Mouse (Mus musculus): ENCODE data around the gene Gpr18.
"Not testable (repeated sequence)": the region's sequence is repeated elsewhere in the genome, so short reads cannot be mapped to it uniquely, and the experiment has no call there.

Gene Gpr18

DNA sequence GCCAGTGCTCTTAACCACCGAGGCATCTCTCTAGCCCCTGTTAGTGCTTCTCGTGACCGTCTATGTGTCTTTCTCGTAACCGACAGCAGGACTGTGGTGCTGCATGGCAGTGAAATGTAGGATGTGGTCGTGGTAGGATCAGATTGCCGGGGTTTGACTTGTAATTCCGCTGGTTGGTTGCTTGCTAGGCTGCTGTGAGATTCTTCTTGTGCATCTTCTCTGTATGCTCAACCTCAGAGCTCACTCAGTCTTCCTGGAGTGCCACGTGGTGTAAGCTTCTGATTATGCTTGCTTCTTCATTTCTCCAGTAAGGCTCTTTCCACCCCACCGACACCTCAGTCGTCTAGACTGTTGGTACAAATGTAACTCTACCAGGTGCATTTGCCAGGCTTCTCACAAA is 17.1 kb downstream of the Gpr18 start:
- peak; percentile 43 for DNase-seq (ENCODE audit: low read depth, low spot score)

GRCm38 (mm10) chr14:121897773-121898172 is 17.8 kb downstream of the Gpr18 start:
- no peak for DNase-seq (ENCODE audit: low read depth, low spot score)
- Histone ChIP-seq H3K36me3 (ENCODE audit: control insufficient read depth, insufficient read depth, low read length, poor library complexity, severe bottlenecking) (no peaks in the 10 kb centered on the region), H3K27me3 (ENCODE audit: control insufficient read depth, insufficient read depth, low read length, poor library complexity, severe bottlenecking) (no peaks in the 10 kb centered on the region)

More for the DNA sequence above, 17.1 kb downstream of the Gpr18 start:
- no peaks in the 10 kb centered on the region for H3K27me3 ChIP-seq (ENCODE audit: control insufficient read depth, insufficient read depth, low read length, poor library complexity, severe bottlenecking)
- no peaks in the 10 kb centered on the region for H3K36me3 ChIP-seq (ENCODE audit: control insufficient read depth, insufficient read depth, low read length, poor library complexity, severe bottlenecking)

DNA sequence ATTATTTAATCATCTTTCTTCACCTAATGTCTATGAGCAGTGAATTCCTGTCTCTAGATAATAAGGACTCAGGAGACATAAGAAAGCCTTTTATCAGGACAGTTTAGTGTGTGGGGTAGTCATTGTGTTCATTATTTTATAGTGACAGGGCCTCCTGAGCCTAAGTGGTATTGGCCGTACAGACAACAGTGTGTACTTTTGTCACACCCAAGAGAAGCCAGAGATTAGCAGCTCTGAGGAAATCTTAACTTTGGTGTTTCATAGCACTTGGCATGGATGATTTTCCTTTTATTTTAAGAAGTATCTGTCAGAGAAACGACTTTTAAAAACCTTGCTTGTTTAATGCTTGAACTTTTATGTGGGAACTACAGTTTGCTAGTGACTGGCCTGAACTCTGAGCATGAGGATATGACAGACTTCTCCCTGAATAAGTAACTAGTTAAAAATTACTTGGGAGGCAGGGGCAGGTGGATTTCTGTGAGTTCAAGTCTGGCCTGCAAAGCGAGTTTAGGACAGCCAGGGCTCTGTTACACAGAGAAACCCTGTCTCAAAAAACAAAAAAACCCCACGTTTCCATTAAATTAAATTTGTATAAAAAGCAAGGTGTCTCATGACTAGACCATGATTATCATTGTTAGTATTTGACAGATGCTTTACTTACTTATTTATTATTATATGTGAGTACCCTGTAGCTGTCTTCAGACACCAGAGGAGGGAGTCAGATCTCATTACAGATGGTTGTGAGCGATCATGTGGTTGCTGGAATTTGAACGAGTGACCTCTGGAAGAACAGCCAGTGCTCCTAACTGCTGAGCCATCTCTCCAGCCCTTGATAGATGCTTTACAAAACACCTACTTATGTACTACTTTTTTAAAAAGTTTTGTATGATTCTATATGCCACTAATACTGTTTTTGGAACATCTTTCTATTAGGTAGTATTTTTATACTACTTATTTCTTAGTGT is 19.2 kb downstream of the Gpr18 start:
- H3K27me3 ChIP-seq (ENCODE audit: control insufficient read depth, insufficient read depth, low read length, poor library complexity, severe bottlenecking) = no peaks in the 10 kb centered on the region
- no peak for DNase-seq (ENCODE audit: low read depth, low spot score)
- no peaks in the 10 kb centered on the region for H3K36me3 ChIP-seq (ENCODE audit: control insufficient read depth, insufficient read depth, low read length, poor library complexity, severe bottlenecking)

DNA sequence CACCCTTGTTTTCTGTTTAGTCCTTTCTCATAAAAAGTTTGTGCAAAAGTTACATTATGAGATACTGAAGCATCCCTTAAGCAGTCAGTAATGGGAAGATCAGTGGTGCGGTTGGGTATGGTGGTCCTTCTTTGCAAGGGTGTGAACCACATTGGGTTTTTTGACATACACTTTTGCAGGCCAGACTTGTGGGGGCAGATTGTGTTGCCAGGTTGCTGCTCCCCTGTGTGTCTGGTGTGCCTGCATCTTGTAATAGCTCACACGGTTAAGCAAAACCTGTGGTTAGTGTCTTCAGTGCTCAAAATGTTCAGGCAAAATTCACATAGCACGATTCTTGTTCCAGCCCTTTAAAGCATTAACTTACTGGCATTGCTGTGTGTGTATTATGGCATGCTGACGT is 20.3 kb downstream of the Gpr18 start:
- DNase-seq (ENCODE audit: low read depth, low spot score) = peak; percentile 25
- Histone ChIP-seq H3K36me3 (ENCODE audit: control insufficient read depth, insufficient read depth, low read length, poor library complexity, severe bottlenecking) (peaks cover 1% of the 10 kb centered on the region; the same call in 1 of the 2 replicates), H3K27me3 (ENCODE audit: control insufficient read depth, insufficient read depth, low read length, poor library complexity, severe bottlenecking) (no peaks in the 10 kb centered on the region)

DNA sequence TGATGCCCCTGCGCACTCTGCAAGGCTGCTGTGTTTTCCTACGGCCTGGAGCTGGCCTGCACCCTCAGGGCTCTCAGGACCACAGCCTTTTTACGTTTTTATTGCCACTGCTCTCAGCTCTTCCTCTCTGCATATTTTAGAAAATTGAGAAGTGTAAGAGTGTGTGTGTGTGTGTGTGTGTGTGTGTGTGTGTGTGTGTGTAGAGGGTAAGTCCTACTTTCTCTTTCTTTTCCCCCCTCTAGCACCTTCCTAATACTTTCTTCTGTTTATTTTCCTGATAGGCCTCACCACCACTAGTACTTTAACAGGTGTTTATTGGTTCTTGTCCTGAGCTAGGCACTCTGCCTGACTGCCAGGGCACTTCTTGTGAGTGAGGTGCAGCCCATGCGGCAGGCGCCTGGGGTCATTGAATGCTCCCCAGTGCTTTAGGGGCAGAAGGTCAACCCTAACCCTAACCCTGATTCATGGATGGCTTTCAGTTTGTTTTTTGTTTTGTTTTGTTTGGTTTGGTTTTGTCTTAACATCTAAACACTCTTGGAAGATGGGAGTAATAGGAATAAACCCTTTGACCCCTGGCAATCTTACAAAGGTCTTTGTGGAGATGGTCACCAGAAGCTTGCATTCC is 21.0 kb downstream of the Gpr18 start:
- DNase-seq (ENCODE audit: low read depth, low spot score) = peak; percentile 59
- Histone ChIP-seq H3K27me3 (ENCODE audit: control insufficient read depth, insufficient read depth, low read length, poor library complexity, severe bottlenecking) (no peaks in the 10 kb centered on the region), H3K36me3 (ENCODE audit: control insufficient read depth, insufficient read depth, low read length, poor library complexity, severe bottlenecking) (peaks cover 1% of the 10 kb centered on the region; the same call in 1 of the 2 replicates)

- no peak for DNase-seq (ENCODE audit: low read depth, low spot score)
- no peaks in the 10 kb centered on the region for H3K27me3 ChIP-seq (ENCODE audit: control insufficient read depth, insufficient read depth, low read length, poor library complexity, severe bottlenecking)
- H3K36me3 ChIP-seq (ENCODE audit: control insufficient read depth, insufficient read depth, low read length, poor library complexity, severe bottlenecking) = peaks cover 1% of the 10 kb centered on the region; the same call in 1 of the 2 replicates
Observed at GRCm38 (mm10) chr14:121893747-121894146, 21.8 kb downstream of the Gpr18 start.

- DNase-seq (ENCODE audit: low read depth, low spot score) = no peak
- no peaks in the 10 kb centered on the region; the same call in none of the 2 replicates for H3K36me3 ChIP-seq (ENCODE audit: control insufficient read depth, insufficient read depth, low read length, poor library complexity, severe bottlenecking)
- no peaks in the 10 kb centered on the region for H3K27me3 ChIP-seq (ENCODE audit: control insufficient read depth, insufficient read depth, low read length, poor library complexity, severe bottlenecking)
Observed at GRCm38 (mm10) chr14:121884150-121884797, 31.3 kb downstream of the Gpr18 start.

- no peaks in the 10 kb centered on the region; the same call in none of the 2 replicates for H3K36me3 ChIP-seq (ENCODE audit: control insufficient read depth, insufficient read depth, low read length, poor library complexity, severe bottlenecking)
- H3K27me3 ChIP-seq (ENCODE audit: control insufficient read depth, insufficient read depth, low read length, poor library complexity, severe bottlenecking) = no peaks in the 10 kb centered on the region
- peak; percentile 32 for DNase-seq (ENCODE audit: low read depth, low spot score)
Observed at GRCm38 (mm10) chr14:121881211-121881610, 34.4 kb downstream of the Gpr18 start.

DNA sequence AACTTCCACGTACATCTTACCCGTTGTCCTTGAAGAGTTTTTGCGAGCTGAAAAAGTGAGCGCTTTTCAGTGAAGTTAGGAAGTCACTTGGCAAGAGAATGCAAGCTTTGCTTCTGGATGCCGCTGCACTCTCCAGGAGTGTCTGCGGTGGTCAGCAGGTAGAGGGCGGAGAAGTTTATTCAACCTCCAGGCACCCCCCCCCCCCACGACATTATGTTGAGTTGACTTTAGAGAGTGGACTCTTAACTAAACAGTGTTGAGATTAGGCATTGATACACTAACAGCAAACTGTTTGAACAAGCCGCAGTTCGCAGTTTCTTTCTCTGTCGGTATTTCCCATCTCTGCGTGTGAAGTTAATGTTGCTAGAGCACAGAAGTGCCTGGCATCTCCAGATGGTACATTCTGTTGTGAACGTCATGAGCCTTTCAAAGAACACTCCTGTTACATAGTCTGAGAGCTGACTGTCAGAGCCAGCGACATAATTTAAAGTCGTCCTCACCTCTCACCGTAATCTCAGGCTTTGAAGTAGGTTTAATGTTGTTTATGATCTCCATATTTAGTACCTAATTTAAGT is 36.2 kb downstream of the Gpr18 start:
- no peak for DNase-seq (ENCODE audit: low read depth, low spot score)
- Histone ChIP-seq H3K27me3 (ENCODE audit: control insufficient read depth, insufficient read depth, low read length, poor library complexity, severe bottlenecking) (no peaks in the 10 kb centered on the region), H3K36me3 (ENCODE audit: control insufficient read depth, insufficient read depth, low read length, poor library complexity, severe bottlenecking) (no peaks in the 10 kb centered on the region; the same call in 1 of the 2 replicates)

- DNase-seq (ENCODE audit: low read depth, low spot score) = no peak
- no peaks in the 10 kb centered on the region; the same call in 1 of the 2 replicates for H3K36me3 ChIP-seq (ENCODE audit: control insufficient read depth, insufficient read depth, low read length, poor library complexity, severe bottlenecking)
- no peaks in the 10 kb centered on the region for H3K27me3 ChIP-seq (ENCODE audit: control insufficient read depth, insufficient read depth, low read length, poor library complexity, severe bottlenecking)
Observed at GRCm38 (mm10) chr14:121878859-121879206, 36.7 kb downstream of the Gpr18 start.

- H3K36me3 ChIP-seq (ENCODE audit: control insufficient read depth, insufficient read depth, low read length, poor library complexity, severe bottlenecking) = no peaks in the 10 kb centered on the region; the same call in 1 of the 2 replicates
- H3K27me3 ChIP-seq (ENCODE audit: control insufficient read depth, insufficient read depth, low read length, poor library complexity, severe bottlenecking) = no peaks in the 10 kb centered on the region
- peak; percentile 99 for DNase-seq (ENCODE audit: low read depth, low spot score)
Observed at GRCm38 (mm10) chr14:121878176-121878858, 37.3 kb downstream of the Gpr18 start, which contains the start of gene Ubac2. Gene Ubac2, plus strand, starts transcription at chr14:121878620.

DNA sequence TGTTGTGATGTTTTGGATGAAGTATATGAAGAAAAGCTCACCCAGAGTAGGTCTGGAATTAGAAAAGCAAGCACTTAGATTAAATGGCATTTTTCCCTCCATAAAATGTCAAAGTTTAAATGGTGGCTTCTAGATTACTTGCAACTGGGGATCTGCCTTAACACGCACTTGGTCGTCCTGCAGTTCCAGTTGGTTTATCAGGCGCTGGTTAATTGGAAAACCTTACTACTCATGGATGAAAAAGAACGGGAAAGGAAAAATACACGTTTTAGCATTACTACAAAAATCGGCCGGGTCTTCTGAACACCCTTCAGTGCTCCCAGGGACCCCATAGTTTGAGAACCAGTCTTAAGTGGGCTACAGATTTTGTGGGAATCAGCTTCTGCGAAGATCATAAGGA is 37.9 kb downstream of the Gpr18 start:
- Histone ChIP-seq H3K36me3 (ENCODE audit: control insufficient read depth, insufficient read depth, low read length, poor library complexity, severe bottlenecking) (no peaks in the 10 kb centered on the region), H3K27me3 (ENCODE audit: control insufficient read depth, insufficient read depth, low read length, poor library complexity, severe bottlenecking) (no peaks in the 10 kb centered on the region)
- no peak for DNase-seq (ENCODE audit: low read depth, low spot score)

- DNase-seq (ENCODE audit: low read depth, low spot score) = peak; percentile 27
- H3K36me3 ChIP-seq (ENCODE audit: control insufficient read depth, insufficient read depth, low read length, poor library complexity, severe bottlenecking) = no peaks in the 10 kb centered on the region
- no peaks in the 10 kb centered on the region for H3K27me3 ChIP-seq (ENCODE audit: control insufficient read depth, insufficient read depth, low read length, poor library complexity, severe bottlenecking)
Observed at GRCm38 (mm10) chr14:121876860-121877259, 38.7 kb downstream of the Gpr18 start.

GRCm38 (mm10) chr14:121876190-121876589 is 39.4 kb downstream of the Gpr18 start:
- H3K36me3 ChIP-seq (ENCODE audit: control insufficient read depth, insufficient read depth, low read length, poor library complexity, severe bottlenecking); DNase-seq (ENCODE audit: low read depth, low spot score); H3K27me3 ChIP-seq (ENCODE audit: control insufficient read depth, insufficient read depth, low read length, poor library complexity, severe bottlenecking): not testable (repeated sequence)
